Mouse (Mus musculus) gonadal fat pad, adult 2 months (tissue): Measurements from ENCODE around the gene Vmn1r40. TPM values are rescaled to one million over a fixed set of nuclear protein-coding genes. Genes with fewer than 3 reads are reported as not detected.

Experiments used
- DNase-seq: peaks from one replicate; pipeline ENCODE4 v3.0.0-alpha.2; 2012; ENCODE audit warnings: low read depth
- polyA plus RNA-seq: library from polyadenylated mRNA; depleted of rRNA; stranded (reverse); fragments of >200 nt; gene quantifications from 2 replicates; pipeline ENCODE4 v1.2.3, GENCODE M21; 2012; rRNA removed

The Vmn1r40 gene
- polyA plus RNA-seq, result not detected in 2 replicates

DNA sequence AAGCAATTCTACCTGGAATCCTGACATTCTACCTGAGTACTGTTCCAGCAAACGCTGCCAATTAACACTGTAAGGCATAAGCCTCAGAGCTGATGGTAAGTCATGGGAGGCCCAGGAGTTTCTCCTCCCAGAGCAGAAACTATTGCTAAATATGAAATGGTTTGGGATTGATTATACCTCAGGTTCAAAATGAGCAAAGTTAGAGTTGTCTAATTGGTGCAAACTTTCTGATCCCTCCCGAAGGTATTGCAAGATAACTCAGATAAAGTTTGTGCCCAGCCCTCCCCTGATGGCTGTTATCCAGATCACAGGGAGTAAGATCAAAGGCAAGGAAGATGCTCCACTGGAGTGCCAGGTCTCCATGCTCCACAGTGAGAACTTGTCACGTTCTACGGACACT is at the start of gene Vmn1r40:
TSS of gene Vmn1r40 (plus strand) at position 301 of the 400 bp plus-strand sequence.
- no peak for DNase-seq

DNA sequence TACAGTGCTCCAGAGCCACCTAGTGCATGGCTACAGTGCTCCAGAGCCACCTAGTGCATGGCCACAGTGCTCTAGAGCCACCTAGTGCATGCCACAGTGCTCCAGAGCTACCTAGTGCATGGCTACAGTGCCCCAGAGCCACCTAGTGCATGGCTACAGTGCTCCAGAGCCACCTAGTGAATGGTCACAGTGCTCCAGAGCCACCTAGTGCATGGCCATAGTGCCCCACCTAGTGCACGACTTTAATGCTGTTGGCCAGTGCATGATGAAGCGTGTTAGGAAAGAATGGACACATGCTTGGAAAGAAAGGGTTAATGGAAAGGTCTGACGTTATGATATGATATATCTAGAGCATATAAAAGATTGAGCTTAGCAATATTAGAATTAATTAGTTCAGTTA is 49.0 kb upstream of the Vmn1r40 start:
- no peak for DNase-seq

DNA sequence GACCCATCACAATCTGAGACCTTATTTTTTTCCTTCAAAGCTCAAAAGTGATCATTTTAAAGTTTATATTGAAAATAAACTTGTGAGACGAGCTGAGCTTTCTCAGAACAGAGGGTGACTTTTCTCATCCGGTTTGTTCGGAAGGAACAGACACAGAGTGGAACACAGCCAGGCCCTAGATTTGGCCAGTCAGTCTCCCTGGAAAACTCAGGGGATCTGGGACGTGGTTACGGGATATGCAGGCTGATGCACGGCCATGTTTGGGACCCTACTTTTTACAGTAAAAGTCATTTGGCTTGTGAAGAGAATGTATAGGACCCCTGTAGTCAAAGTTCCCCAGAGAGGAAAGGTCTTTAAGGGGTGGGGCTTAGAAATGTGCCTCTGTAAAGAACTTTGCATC is 48.4 kb upstream of the Vmn1r40 start:
- DNase-seq, result no peak

DNA sequence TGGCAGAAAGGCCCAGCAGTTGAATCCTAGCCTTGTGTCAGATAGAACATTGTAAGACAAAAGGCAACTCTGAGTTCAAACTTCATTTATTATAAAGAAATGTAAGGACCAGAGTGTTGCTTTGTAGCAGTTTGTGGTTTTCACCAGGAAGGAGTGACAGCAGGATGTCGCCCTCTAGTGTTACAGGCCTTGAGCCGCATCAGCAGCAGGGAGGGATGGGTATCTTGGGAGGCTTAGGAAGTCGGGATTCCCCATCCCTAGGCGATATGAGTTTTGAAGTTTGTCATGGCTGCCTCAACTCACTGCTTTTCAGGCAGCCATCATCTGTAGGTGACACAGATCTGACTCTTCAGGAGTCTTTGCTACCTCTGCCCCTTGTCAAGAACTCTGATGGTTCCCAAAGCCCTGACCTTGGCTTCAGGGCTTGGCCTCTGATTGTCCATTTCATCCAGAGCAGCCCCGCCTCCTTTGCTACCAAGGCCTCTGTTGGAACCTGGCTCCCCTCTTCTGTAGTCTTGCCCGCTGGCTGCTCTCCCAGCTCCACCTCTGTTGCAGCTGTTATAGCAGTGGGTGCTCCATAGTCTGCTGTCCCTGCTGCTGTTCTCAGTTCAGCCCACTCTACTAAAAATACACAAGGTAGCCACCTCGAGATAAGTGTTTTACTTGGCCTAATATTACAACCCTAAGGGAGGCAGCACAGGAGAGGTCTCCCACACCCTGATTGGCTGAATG is 47.5 kb upstream of the Vmn1r40 start:
- no peak for DNase-seq

DNA sequence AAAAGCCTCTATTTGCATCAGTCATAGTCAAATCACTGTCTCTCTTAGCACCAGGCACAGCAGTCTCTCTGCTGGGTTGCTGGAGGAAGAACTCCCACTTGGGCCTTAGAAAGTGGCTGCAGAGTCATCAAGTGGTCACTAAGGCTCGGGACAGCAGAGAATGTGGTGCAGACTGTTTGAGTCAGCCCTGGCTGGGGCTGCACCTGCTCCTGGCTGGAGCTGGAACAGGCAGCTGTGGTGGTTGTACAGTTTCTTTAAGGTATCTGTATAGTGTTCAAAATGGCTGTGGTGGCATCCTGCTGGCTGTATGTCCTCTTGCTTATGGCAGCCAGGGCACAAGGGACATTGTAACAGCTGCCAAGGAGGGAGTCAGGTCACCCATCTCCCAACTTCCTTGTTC is 46.9 kb upstream of the Vmn1r40 start:
- DNase-seq, result no peak

DNA sequence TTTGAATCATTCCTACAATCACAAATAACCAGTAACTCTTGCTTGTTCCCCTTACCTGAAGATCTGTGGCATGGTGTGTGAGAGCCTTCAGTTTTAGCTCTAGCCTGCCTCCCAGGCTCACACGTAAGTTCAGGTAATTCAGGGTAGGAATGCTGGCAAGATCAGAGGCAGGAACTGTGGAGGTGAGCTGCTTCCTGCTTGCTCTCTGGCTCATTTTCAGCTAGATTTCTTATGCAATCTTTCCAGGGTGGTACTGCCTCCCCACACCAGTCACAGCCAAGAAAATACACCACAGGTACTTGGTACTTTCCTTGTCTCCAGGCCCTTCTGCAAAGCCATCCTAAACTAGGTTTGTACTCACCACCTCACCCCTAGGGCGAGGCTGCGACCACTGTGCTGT is 44.8 kb upstream of the Vmn1r40 start:
- no peak for DNase-seq

DNA sequence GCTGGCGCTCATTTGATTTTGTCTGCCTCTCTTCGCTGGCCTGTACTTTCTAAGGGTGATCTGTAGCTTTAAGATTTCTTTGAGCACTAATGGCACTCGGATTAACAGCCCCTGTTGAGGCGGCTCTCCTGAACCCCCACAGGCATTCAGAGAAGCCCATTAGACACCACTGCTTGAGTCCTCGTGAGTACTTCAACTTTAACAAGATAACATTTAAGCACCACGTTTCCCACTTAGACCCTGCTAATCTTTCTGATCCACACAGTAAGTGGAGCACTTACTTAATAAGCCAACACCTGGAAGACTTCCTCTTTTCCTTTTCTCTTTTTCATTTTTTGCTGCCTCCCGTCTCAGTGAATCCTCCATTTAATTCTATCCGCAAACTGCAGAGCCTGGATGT is 42.2 kb upstream of the Vmn1r40 start:
- DNase-seq, result no peak

DNA sequence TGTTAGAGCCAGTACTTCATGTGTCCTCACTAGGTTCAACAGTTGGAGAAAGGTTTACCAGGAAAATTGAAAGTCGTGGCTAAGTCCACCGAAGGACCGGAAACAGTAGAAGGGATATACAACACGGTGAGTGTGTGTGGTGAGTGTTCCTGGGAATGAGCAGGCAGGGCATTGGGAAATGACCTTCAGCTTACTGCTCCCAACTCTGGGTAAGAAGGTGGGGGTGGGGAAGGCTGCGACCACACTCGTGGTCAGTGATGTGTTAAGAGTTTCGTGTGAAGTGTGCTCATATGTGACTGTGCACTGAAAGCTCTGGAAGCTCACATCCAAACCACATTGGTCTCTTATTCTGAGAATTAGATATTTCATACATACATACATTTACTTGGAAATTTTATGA is 41.7 kb upstream of the Vmn1r40 start:
- DNase-seq, result no peak

DNA sequence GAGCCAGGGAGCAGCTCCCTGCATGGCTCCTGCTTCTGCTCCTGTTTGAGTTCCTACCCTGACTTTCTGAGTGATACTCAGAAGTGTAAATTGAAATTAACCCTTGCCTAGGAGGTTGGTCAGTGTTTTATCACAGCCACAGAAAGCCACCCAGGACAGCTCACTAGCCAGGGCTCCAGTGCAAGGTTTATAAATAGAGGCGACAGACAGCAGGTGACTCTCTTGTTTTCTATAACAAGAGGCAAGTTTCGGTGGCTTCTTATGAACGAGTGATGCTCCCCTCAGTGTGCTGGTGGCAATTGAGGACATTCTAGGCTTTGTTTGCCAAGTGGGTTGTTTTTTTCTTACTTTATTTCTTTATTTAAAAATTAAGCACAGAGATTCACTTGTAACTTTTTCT is 40.4 kb upstream of the Vmn1r40 start:
- no peak for DNase-seq

DNA sequence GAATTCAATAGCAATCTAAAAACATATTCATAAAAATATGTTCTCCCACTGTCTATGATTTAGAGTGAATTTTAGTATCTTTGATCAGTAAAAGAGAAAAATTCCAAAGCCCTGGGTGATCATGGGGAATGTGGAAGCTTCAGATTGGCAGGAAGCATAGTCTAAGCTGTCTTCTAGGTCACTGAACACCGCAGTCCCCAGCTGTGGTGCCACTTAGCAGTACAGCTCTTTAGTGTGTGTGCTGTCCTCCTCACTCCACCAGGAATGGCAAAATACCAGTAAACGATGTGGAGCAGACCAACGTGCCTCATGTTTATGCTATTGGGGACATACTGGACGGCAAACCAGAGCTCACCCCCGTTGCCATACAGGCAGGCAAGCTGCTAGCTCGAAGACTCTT is 37.8 kb upstream of the Vmn1r40 start:
- no peak for DNase-seq

DNA sequence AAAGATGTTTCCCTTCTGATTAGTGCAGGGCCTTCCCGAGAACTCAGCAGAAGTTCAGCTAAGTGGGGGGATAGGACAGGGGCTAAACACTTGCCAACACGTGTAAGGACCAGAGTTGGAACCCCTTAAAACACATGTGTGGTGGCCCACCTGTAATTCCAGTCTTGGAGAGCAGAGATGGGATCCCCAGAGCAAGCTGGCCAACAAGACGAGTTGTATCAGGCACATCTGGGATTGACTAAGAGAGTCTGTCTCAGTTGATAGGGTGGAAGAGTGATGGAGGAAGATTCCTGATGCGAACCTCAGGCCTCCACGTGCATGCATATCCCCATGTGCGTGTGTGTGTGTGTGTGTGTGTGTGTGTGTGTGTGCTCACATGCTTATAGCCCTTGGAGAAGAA is 35.9 kb upstream of the Vmn1r40 start:
- DNase-seq, result no peak

DNA sequence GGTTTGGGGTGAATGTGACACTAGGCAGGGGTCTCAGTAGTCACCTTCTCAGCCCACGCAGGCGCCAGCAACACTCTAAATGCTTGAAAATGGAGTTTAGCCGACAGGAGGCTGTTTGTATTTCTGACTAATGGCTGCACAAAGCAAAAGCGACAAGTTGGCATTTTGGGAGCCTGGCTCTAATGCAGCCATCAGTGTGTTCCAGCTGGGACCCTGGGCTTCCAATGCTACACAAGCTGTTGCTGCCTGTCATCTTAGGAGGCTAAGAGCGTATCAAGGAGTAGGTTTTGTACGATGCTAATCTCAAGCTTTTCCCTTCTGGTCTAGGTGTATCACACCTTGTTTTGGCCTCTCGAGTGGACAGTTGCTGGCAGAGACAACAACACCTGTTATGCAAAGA is 34.7 kb upstream of the Vmn1r40 start:
- DNase-seq, result no peak

DNA sequence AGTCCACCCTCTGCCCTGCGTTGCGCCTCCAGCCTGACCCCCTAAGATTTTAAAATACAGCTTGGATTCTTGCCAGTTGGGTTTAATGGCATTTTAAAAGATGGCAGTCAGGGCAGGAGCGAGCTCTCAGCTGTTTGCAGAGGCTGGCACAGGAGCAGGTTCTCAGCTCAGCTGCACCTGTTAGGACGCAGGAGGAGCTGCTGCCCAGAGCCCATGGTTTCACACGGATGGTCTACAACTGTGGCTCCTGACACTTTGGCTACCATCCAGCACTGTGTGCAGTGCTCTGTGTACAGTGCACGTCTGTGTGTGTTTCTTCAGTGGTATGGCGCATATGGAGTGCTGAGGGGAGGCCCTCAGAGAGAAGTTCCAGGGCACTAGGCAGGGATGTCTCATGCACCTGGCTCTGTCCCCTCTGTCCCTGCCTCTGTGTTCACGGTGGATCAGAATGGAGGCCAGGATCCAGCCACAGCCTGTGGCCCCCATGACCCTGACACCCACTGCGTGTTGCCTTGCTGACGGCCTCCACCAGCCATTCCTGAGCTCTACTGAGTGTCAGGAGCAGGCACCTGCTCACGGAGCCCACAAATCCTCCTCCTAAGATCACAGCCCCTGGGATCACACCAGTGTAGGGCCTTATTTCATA is 34.1 kb upstream of the Vmn1r40 start:
- no peak for DNase-seq

DNA sequence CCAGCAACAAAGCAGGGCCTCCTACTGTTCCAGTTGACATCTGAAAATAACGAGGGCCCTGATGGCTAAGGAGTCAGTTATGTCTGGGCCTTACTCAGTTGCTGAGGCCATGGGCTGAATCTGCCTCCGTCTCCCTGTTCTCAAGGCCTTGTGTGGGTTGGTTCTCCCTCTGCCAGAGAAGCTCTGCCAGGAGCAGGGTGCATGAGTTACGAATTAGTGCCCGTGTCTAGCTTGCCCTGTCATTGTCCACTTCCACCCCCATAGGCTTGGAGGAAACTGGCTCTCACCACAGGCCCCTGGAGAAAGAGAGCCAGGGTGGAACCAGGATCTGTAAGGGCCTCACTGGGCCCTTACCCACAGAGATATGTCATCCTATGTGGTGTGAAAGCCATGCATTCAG is 28.8 kb upstream of the Vmn1r40 start:
- DNase-seq, result no peak

DNA sequence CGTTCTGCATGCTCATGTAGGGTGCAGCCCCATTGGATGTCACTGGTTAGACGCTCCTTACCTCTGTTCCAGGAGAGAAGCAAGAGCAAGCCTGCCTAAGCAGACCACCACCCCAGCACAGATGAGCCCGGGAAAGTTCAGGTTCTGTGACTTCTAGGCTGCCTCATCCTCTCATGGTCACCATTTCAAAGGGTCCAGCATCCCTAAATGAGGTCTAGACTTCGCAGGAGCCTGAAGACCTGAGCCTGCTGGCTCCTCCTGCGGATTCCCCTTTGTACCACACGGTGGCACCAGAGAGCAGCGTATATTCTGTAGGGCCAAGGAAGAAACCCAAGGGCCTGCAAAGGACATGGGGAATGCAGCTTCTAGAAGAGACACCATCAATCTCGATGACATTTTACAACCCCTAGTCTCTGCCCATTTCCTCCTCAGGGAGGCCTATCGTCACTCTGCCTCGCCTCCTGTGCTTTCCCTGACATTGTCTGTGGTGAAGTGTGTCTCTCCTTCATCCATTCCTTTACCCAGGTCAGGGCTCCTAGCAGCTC is 28.0 kb upstream of the Vmn1r40 start:
- no peak for DNase-seq

DNA sequence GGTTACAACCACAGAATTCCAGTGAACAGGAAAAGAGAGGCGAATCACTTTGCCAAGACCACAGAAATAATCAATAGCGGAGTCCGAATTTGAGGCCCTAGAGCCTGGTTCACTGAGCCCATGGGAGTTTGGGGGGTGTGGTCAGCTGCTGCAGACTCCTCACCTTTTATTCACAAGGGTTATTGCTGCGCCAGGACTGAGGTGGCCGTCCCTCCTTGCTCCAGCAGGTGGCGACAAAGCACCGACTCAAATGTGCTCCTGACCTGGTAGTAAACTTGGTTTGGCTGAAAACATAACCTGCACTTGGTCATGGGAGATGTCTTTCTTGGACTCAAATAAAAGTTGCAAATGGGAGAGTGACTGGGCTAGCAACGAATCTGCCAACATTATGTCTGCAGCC is 27.2 kb upstream of the Vmn1r40 start:
- no peak for DNase-seq

DNA sequence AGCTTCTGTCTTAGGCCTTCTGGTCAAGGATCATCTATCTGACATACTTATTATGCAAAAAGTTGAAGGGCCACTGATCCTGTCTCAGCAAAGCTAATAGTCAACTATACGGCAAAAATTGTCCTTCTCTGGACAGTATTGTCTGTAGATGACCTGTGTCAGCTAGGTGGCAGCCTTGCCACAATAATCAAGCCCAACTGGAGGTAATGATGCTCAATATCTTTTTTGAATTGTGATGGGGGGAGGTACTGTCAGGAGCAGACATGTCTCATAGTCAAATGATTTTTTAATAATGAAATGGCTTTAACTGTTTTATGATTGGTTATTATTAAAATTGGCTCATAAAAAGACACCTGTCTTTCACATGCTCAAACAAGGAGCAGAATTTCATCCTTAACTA is 23.1 kb upstream of the Vmn1r40 start:
- no peak for DNase-seq

DNA sequence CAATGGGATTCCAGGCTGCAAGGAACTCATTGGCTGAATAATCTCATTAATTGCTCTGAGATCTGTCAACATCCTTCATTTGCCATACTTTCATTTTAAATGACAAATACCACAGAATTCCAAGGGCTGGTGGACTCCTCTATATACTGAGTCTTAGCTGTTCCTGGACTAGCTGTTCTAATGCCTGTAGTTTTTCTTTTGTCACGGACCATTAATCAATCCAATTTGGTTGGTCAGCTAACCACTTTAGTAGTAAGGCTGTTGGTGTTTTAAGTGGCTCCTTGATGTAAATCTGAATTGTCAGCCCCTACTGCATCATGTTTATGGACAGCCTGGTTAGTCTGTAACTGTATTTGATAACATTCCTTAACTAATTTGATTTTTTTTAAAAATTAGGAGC is 20.2 kb upstream of the Vmn1r40 start:
- DNase-seq, result no peak

DNA sequence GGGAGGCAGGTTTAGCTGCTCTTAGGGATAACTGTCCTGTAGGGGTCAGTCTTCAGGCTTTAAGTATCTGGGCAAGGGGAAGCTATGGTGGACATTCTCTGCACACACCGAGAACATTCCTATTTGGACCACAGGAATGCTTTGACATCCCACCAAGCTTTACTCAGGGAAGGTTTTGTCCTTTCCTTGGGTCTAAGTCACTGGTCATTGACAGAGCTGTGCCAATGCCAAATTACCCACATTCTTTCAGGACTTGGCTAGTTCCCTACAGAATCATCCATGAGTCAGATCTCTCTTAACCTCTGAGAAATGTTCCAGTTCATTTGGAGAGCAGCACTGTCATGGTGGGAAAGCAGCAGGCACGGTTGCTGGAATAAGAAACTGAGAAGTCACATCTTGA is 716 bp upstream of the Vmn1r40 start:
- DNase-seq, result no peak

DNA sequence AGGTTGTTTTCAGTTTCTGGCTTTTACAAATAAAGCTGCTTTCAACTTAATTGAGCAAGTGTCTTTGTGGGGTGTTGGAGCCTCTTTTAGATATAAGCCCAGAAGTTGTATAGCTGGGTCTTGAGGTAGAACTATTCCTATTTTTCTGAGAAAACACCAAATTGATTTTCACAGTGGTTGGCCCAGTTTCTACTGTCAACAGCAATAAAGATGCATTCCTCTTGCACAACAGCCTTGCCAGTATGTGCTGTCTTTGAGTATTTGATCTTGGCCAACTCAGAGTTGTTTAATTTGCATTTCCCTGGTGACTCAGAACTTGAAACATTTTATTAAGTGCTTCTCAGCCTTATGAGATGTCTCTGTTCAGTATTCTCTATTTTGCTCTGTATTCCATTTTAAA is 10.7 kb downstream of the Vmn1r40 start:
- DNase-seq, result no peak

DNA sequence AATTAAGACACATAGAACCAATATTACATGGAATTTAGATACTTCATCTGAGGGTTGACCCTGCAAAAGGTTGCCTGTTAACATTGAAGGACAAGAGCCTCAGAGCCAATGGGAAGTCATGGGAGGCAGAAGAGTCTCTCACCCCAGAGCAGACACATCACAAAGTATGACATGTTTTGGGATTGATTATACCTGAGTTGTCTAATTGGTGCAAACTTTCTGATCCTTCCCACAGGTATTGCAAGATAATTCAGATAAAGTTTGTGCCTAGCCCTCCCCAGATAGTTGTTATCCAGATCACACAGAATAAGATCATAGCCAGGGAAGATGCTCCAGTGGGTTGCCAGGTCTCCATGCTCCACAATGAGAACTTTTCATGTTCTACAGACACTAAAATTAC is 33.1 kb downstream of the Vmn1r40 start, which contains the start of gene Vmn1r41:
TSS of gene Vmn1r41 (plus strand) at position 301 of the 400 bp plus-strand sequence.
- no peak for DNase-seq

DNA sequence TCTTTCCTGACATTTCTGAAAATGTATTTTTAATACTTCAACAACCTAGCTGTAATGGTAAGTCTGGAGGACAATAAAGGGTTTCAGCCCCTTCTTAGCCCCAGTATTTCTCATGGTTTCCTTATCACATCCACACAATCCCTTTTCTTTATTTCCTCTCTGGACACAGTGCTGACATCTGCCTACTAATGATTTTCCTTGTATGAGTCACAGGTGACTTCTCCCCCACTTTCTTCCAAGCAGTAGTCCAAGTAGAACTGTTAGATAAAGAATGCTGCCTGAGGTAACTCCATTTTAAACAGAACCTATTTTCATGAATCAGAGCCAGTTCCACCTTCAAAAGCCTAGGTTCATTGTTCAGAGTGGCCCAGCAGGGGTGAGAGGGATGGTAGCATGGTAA is 35.5 kb downstream of the Vmn1r40 start:
- no peak for DNase-seq
